Mouse (Mus musculus) splenic B cell, adult 2 months (primary cell): ENCODE results near the gene Snd1.
"Not testable (repeated sequence)": the region's sequence is repeated elsewhere in the genome, so short reads cannot be mapped to it uniquely, and the experiment has no call there.

Experiments used
- DNase-seq: peaks from one replicate; pipeline ENCODE4 v3.0.0-alpha.2; 2011; ENCODE audit warnings: low read depth, low spot score
- H3K27me3 ChIP-seq: 2 replicates; pipeline ENCODE4 v1.6.1; 2012; ENCODE audit warnings: mild to moderate bottlenecking, low read length, moderate library complexity, mixed read lengths; ENCODE audit not compliant: control insufficient read depth, poor library complexity, insufficient read depth, severe bottlenecking
- H3K36me3 ChIP-seq: 2 replicates; pipeline ENCODE4 v1.6.1; 2012; ENCODE audit warnings: mild to moderate bottlenecking, low read length, moderate library complexity, mixed read lengths; ENCODE audit not compliant: control insufficient read depth, poor library complexity, insufficient read depth, severe bottlenecking

Snd1 gene

DNA sequence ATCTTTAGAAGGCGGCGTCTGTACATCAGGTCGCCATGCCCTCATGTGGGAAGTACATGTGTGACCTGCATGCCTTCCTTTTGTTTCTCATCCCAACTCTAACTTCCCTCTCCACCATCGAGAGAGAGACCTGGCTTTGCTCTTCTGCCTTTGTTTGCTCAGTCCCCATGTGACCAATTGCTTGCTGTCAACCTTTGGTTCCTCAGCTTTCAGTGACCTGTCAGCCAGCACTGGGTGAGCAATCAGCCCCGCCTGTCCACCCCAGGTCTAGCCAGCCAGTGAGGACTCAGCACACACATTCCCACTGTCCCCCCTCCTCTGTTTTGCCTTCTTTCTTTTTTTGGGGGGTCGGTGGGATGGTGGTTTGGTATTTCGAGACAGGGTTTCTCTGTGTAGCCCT is 29.7 kb downstream of the Snd1 start:
- H3K36me3 ChIP-seq: no peaks in the 10 kb centered on the region
- no peak for DNase-seq
- H3K27me3 ChIP-seq: no peaks in the 10 kb centered on the region

DNA sequence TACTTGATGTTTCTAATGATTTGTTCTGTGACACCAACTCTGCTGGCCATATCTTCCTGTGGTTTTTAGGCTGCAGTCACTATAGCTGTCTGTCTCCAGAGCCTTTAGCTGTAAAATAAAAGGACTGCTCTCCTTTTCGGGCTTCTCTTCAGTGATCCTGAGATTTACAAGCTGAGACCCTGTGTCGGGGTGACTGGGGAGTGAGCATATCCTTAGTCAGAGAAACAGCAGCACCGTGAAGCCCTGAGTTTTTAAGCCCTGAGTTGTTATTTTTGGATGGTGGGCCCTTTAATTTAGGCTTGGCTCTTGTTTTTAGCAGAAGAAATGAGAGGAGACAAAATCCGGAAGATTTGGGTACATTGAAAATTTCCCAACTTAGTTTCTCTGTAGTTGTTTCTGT is 32.8 kb downstream of the Snd1 start:
- Histone ChIP-seq H3K27me3 (no peaks in the 10 kb centered on the region), H3K36me3 (0 out of 2 replicates have a peak, but pooled peaks cover under 1% of the 10 kb centered on the region)
- no peak for DNase-seq

DNA sequence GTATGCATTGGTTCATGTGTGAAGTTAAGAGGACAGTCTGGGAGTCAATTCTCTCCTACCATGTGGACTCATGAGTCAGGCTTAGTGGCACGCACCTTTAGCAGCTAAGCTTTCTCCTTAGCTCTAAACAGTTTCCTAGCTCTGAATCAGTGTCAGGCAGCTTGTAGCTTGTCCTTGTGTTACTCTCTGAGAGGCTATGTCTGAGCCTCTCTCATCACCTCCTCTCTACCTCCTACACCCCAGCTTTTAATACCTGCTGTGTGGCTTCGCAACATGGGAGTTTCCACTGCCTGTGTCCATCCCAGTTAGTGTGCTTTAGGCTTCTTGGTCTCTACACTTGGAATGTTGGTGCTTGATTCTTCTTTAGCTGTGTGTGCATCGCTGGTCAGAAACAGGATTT is 39.3 kb downstream of the Snd1 start:
- no peak for DNase-seq
- H3K36me3 ChIP-seq: 0 out of 2 replicates have a peak, but pooled peaks cover 4% of the 10 kb centered on the region
- no peaks in the 10 kb centered on the region for H3K27me3 ChIP-seq

DNA sequence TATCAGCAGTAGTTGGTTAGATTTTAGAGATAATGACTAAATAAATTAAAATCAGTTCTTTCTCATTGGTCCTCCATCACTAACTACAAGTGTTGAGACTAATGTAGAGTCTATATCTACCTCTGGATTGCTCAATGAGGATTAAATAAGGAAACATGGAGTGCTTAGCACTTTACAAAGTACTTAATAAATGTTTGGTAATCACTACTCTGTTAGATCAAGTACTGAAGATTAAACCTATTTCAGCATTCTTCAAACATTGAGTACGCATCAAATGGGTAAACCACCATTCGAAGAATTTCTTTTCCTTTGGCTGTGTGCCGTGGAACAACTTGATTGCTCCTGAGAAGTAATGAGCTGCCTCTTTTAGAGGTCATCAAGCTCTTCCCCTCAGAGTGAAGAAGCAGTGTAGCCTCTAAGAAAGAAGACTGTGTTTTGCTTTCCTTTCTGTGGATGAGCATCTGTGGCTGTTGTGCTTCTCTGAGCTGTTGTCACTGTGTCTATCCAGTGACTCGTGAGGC is 40.0 kb downstream of the Snd1 start:
- Histone ChIP-seq H3K27me3 (no peaks in the 10 kb centered on the region), H3K36me3 (peaks cover 4% of the 10 kb centered on the region; the same call in 1 of the 2 replicates)
- DNase-seq: no peak

DNA sequence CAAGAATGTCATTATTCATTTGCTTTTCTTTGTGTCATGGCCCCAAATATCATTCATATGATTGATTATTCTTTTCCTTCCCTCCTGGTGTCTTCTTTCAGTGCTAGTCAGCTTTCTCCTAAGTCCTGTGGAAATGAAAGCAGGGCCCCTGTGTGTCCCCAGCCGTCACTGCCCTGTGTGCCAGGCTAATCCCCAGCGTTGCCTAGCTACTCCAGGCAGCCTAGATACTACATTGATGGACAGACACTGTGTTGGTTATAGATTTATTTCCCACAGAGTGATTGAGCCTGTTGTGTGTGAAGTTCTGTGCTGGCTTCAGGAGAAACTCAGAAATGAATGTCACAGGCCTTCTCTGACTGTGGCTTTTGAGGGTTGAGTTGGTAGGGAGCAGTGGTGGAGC is 41.7 kb downstream of the Snd1 start:
- no peak for DNase-seq
- Histone ChIP-seq H3K36me3 (peaks cover 4% of the 10 kb centered on the region; the same call in 1 of the 2 replicates), H3K27me3 (no peaks in the 10 kb centered on the region)

DNA sequence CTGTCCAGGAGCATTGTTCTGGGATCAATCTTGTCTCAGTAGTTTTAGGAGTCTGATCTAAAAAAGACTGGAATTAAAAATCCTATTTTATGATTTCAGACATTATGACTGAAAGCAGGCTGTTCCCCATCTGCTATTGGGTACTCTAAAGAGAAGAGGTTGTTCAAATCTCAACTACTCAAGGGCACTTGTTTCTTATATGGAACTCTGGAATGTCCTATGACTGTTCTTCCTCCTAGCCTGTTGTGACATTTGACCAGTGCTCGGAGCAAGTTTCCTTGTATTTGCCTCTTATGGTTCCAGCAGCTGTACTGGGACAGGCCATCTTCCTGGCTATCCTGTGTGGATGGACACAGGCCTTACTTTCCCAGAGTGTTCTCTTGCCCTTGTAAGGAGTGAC is 42.1 kb downstream of the Snd1 start:
- no peak for DNase-seq

DNA sequence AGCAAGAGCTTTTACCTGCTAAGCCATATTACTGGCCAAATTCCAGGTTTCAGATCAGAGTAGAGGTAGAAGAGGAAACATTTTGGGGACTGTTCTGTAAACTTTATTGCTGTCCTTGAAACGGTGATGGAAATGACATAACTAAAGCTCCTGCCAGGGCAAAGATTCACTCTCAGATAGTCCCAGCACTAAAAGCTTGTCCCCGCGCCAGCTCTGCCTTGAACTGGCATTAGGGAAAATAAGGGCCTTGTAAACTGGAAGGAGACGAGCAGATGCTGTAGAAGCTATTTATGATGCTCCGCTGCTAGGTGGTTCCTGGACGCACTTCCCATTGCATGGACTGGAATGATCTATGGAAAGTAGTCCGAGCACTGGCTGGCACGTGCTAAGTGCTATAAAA is 44.5 kb downstream of the Snd1 start:
- H3K27me3 ChIP-seq: no peaks in the 10 kb centered on the region
- H3K36me3 ChIP-seq: peaks cover 6% of the 10 kb centered on the region
- no peak for DNase-seq

More for the DNA sequence above, 42.1 kb downstream of the Snd1 start:
- peaks cover 4% of the 10 kb centered on the region; the same call in 1 of the 2 replicates for H3K36me3 ChIP-seq
- no peaks in the 10 kb centered on the region for H3K27me3 ChIP-seq

DNA sequence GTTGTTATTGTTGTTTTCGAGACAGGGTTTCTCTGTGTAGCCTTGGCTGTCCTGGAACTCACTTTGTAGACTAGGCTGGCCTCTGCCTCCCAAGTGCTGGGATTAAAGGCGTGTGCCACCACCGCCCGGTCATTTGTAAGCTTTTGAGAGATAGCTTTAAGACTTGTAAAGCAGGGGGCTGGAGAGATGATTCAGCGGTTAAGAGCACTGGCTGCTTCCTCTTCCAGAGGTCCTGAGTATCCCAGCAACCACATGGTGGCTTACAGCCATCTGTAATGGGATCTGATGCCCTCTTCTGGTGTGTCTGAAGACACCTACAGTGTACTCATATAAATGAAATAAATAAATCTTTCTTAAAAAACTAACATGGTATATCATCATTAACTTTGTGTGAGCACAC is 45.8 kb downstream of the Snd1 start:
- H3K36me3 ChIP-seq, H3K27me3 ChIP-seq, DNase-seq: not testable (repeated sequence)

DNA sequence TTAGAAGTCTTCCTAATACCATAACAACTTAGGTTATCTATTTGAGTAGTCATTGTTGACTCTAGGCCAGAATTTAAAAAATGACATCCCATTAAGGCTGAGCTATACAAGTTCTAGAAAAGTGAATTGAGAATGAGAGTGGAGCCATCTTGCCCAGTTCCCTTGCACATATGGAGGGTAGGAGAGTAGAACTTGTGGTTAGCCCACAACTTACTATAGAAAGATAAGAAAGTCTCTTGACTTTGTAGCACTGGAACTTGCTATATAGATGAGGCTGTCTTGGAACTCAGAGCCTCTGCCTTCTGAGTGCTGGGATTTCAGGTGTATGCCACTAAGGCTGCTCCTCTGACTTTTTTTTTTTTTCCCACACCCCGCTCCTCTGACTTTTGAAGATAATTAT is 46.5 kb downstream of the Snd1 start:
- DNase-seq: no peak
- no peaks in the 10 kb centered on the region for H3K27me3 ChIP-seq
- H3K36me3 ChIP-seq: peaks cover 6% of the 10 kb centered on the region

DNA sequence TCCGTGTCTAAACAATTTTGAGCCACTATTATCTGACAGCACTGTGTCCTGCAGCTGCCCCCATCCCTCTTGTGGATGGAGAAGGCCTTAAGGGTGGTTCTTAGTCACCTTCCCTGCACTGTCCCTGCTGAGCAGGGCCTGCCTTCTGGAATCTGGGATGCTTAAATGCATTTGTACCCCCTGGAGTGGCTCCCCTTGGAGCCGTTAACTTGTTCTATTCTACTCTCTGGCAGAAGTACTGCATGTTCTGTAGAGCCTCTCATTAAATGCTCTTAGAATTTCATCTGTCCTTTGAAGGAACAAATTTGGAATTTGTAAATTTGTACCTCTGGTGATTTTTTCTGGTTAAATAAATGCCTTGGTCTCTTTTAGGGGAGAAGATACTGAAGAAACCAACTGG is 50.6 kb downstream of the Snd1 start:
- no peak for DNase-seq
- H3K36me3 ChIP-seq: peaks cover 13% of the 10 kb centered on the region
- H3K27me3 ChIP-seq: no peaks in the 10 kb centered on the region

DNA sequence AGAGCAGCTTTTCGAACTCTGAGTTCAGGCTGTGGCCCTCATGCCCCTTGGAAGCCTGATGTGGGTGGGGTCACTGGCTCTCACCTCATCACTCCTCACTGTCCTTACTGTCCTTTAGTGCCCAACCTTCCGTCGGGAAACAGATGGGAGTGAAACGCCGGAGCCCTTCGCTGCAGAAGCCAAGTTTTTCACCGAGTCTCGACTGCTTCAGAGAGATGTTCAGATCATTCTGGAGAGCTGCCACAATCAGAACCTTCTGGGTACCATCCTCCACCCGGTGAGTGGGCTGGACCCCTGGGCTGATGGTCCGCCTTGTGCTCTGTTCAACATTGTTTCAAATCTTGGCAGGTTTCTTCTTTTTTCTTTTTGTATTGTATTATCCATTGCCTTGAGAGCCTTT is 52.5 kb downstream of the Snd1 start:
- H3K27me3 ChIP-seq: no peaks in the 10 kb centered on the region
- no peak for DNase-seq
- H3K36me3 ChIP-seq: peaks cover 13% of the 10 kb centered on the region

DNA sequence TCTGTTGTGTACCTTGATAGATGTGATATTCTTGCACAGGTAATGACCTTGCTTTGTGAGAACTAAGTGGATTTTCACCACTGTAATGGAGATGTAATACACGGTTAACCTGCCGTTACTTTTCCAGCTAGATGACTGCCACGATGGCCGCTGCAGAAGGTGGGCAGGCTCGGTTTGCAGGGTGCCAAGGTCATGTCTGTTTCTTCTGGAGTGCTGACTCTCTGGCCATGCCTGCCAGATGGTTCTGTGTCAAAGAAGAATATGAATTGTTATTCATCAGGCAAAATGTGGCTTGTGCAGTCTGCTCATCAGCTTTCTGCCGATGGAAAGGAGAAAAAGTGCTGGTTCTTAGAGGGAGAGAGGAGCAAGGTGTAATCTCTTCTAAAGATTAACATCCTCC is 53.3 kb downstream of the Snd1 start:
- H3K36me3 ChIP-seq: peaks cover 13% of the 10 kb centered on the region
- no peaks in the 10 kb centered on the region for H3K27me3 ChIP-seq
- DNase-seq: no peak

DNA sequence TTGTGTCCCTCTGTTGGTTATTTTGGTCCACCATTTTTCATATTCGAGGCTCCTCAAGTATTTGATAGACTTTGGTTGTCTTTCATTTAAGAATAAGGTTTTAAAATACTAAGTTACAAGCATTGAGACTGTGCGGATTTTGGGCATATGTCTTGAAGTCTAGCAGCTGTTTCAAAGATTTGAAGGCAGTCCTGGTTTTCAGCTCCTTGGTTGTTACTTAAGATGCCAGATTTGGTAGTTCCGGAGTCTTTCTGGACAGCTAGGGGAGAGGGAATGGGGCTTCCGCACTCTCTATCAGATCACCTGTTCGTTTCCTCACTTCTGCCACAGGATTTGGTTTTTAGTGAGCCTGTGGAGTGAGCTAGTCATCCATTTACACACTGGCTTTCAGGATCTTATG is 61.5 kb downstream of the Snd1 start:
- no peak for DNase-seq
- peaks cover 5% of the 10 kb centered on the region for H3K36me3 ChIP-seq
- no peaks in the 10 kb centered on the region for H3K27me3 ChIP-seq

DNA sequence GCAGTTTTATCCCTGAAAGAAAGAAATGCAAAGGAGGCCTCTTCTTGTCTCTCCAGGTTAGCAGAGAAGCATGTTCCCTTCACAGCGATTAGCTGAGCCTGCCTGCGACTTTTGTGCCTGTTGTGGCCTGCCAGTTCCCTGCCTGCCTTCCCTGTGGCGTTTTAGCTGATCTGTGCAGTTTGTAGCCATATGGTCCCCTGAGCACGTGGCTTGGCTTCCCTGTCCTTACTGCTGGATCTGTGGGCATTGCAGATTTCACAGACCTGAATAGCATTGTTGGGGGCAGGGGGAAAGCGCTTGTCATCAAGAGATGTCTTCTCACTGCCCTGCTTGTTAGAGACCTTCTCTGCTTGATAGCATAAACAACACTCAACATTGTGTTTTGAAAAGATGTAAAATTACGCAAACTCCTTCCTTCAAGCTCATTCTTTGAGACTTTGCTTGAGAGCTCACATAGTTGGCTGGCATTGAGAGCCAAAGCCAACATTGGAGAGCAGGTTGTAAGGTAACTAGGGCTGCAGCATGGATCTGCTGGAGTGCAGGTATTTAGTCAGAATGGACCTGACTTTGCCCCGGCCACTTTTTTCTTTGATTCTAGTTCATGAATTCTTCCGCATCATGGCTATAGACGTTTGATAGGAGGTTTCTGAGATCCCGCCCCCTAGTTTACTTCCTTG is 63.0 kb downstream of the Snd1 start:
- no peaks in the 10 kb centered on the region for H3K27me3 ChIP-seq
- DNase-seq: no peak

DNA sequence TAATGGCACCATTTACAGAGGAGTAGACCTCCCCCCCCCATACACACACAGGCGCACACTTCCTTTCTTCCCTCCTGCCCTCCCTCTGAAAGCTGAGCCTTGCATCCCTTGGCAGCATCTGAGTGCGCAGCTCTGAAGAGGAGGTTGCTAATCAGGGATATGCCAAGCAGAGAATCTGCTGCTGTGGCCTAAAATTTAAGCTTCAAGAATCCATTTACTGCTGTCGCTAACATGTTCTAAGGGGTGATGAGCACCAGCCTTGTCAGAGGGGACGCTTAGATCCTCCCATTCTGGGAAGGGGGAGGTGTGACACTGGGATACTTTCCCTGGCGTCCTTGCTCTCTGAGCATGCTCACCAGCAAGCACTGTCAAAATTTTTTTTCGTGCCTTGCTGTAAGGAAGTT is 67.4 kb downstream of the Snd1 start:
- Histone ChIP-seq H3K36me3 (no peaks in the 10 kb centered on the region), H3K27me3 (no peaks in the 10 kb centered on the region)
- no peak for DNase-seq

More for the DNA sequence above, 63.0 kb downstream of the Snd1 start:
- peaks cover 5% of the 10 kb centered on the region for H3K36me3 ChIP-seq

DNA sequence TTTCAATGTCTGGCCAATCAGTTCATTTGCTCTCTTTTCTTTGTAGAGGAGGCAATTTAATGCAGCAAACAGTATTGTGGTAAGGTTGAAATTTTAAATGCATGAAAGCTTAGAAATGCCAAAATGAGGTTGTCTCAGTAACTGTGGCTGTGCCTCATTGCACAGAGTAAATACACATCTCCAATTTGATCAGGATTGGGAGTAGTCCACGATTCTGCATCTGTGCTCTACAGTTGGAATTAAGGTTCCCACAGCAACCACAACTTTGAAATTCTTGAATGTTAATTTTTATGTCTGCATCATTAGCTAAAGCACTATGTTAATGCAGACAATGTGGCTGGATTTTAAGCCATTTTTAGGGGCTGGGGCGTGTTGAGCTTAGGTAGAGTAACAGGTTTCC is 72.0 kb downstream of the Snd1 start:
- Histone ChIP-seq H3K27me3 (no peaks in the 10 kb centered on the region), H3K36me3 (no peaks in the 10 kb centered on the region)
- no peak for DNase-seq
